Mouse (Mus musculus): ENCODE measurements around the gene Tgm4. TPM values are rescaled to one million over a fixed set of nuclear protein-coding genes. Genes with fewer than 3 reads are reported as not detected.

Gene Tgm4
- 0.41 and 0.68 TPM in 2 replicates for polyA plus RNA-seq (2015; fragmentation: Nextera tagmentation; extraction: Ambion mirVana)

GRCm38 (mm10) chr9:123034426-123034825, at the start of gene Tgm4:
TSS of gene Tgm4 (plus strand) at chr9:123034726.
- Histone ChIP-seq H3K4me2 (ENCODE audit: low read depth, low read length) (no peak within 1 kb of the TSS), H3K4me1 (ENCODE audit: control insufficient read depth, insufficient read depth, low read length) (no peaks in the 10 kb centered on the region), H3K27ac (ENCODE audit: low read length) (no peak within 1 kb of the TSS), H3K9me3 (replicated peaks; ENCODE audit: control insufficient read depth, low read length) (no peaks in the 10 kb centered on the region), H3K9ac (ENCODE audit: low read length) (no peak within 1 kb of the TSS), H3K27me3 (ENCODE audit: control insufficient read depth, insufficient read depth, low read length) (no peaks in the 10 kb centered on the region), H3K4me3 (ENCODE audit: low read length) (no peak within 1 kb of the TSS), H3K36me3 (ENCODE audit: control insufficient read depth, insufficient read depth) (no peaks in the 10 kb centered on the region)
- no peak for ATAC-seq (replicated peaks; ENCODE audit: extremely low read depth, insufficient read depth, low FRiP score)
- WGBS = 76% methylated on average over 4 of the region's 4 CpGs

GRCm38 (mm10) chr9:122998406-122999192, 35.9 kb upstream of the Tgm4 start:
- H3K36me3 ChIP-seq (ENCODE audit: control insufficient read depth, insufficient read depth) = peaks cover 35% of the 10 kb centered on the region
- no peak overlapping the region for H3K4me2 ChIP-seq (ENCODE audit: low read depth, low read length)
- no peaks in the 10 kb centered on the region for H3K9me3 ChIP-seq (replicated peaks; ENCODE audit: control insufficient read depth, low read length)
- no peak overlapping the region for H3K27ac ChIP-seq (ENCODE audit: low read length)
- no peaks in the 10 kb centered on the region for H3K27me3 ChIP-seq (ENCODE audit: control insufficient read depth, insufficient read depth, low read length)
- no peak for ATAC-seq (replicated peaks; ENCODE audit: extremely low read depth, insufficient read depth, low FRiP score)
- H3K4me1 ChIP-seq (ENCODE audit: control insufficient read depth, insufficient read depth, low read length) = no peaks in the 10 kb centered on the region
- 87% methylated on average over 10 of the region's 10 CpGs for WGBS
- H3K4me3 ChIP-seq (ENCODE audit: low read length) = no peak overlapping the region
- no peak overlapping the region for H3K9ac ChIP-seq (ENCODE audit: low read length)

- peaks cover 36% of the 10 kb centered on the region for H3K36me3 ChIP-seq (ENCODE audit: control insufficient read depth, insufficient read depth)
- H3K9me3 ChIP-seq (replicated peaks; ENCODE audit: control insufficient read depth, low read length) = no peaks in the 10 kb centered on the region
- no peak overlapping the region for H3K9ac ChIP-seq (ENCODE audit: low read length)
- no peak overlapping the region for H3K4me3 ChIP-seq (ENCODE audit: low read length)
- H3K4me1 ChIP-seq (ENCODE audit: control insufficient read depth, insufficient read depth, low read length) = no peaks in the 10 kb centered on the region
- no peak for ATAC-seq (replicated peaks; ENCODE audit: extremely low read depth, insufficient read depth, low FRiP score)
- no peaks in the 10 kb centered on the region for H3K27me3 ChIP-seq (ENCODE audit: control insufficient read depth, insufficient read depth, low read length)
- no peak overlapping the region for H3K27ac ChIP-seq (ENCODE audit: low read length)
- 91% methylated on average over 4 of the region's 4 CpGs for WGBS
- no peak overlapping the region for H3K4me2 ChIP-seq (ENCODE audit: low read depth, low read length)
Measured at GRCm38 (mm10) chr9:122999193-122999586, 35.3 kb upstream of the Tgm4 start.

GRCm38 (mm10) chr9:123004718-123005117, 29.8 kb upstream of the Tgm4 start:
- H3K36me3 ChIP-seq (ENCODE audit: control insufficient read depth, insufficient read depth) = peaks cover 33% of the 10 kb centered on the region
- WGBS = 92% methylated on average over 2 of the region's 2 CpGs
- no peaks in the 10 kb centered on the region for H3K27me3 ChIP-seq (ENCODE audit: control insufficient read depth, insufficient read depth, low read length)
- H3K4me2 ChIP-seq (ENCODE audit: low read depth, low read length) = no peak overlapping the region
- no peak overlapping the region for H3K9ac ChIP-seq (ENCODE audit: low read length)
- no peak for ATAC-seq (replicated peaks; ENCODE audit: extremely low read depth, insufficient read depth, low FRiP score)
- H3K9me3 ChIP-seq (replicated peaks; ENCODE audit: control insufficient read depth, low read length) = no peaks in the 10 kb centered on the region
- no peak overlapping the region for H3K4me3 ChIP-seq (ENCODE audit: low read length)
- no peaks in the 10 kb centered on the region for H3K4me1 ChIP-seq (ENCODE audit: control insufficient read depth, insufficient read depth, low read length)
- no peak overlapping the region for H3K27ac ChIP-seq (ENCODE audit: low read length)

- ATAC-seq (replicated peaks; ENCODE audit: extremely low read depth, insufficient read depth, low FRiP score) = no peak
- Histone ChIP-seq H3K4me3 (ENCODE audit: low read length) (no peak overlapping the region), H3K9ac (ENCODE audit: low read length) (no peak overlapping the region), H3K9me3 (replicated peaks; ENCODE audit: control insufficient read depth, low read length) (no peaks in the 10 kb centered on the region), H3K27me3 (ENCODE audit: control insufficient read depth, insufficient read depth, low read length) (no peaks in the 10 kb centered on the region), H3K36me3 (ENCODE audit: control insufficient read depth, insufficient read depth) (peaks cover 31% of the 10 kb centered on the region), H3K4me2 (ENCODE audit: low read depth, low read length) (no peak overlapping the region), H3K27ac (ENCODE audit: low read length) (no peak overlapping the region), H3K4me1 (ENCODE audit: control insufficient read depth, insufficient read depth, low read length) (no peaks in the 10 kb centered on the region)
- WGBS = 84% methylated on average over 6 of the region's 6 CpGs
Measured at GRCm38 (mm10) chr9:123006071-123006470, 28.5 kb upstream of the Tgm4 start.

GRCm38 (mm10) chr9:123020995-123021631, 13.4 kb upstream of the Tgm4 start, which contains the start of gene Tmem42:
TSS of gene Tmem42 (plus strand) at chr9:123021326.
- no peaks in the 10 kb centered on the region for H3K27me3 ChIP-seq (ENCODE audit: control insufficient read depth, insufficient read depth, low read length)
- H3K4me3 ChIP-seq (ENCODE audit: low read length) = peak within 1 kb of the TSS; percentile 78
- H3K27ac ChIP-seq (ENCODE audit: low read length) = peak within 1 kb of the TSS; percentile 94
- H3K9me3 ChIP-seq (replicated peaks; ENCODE audit: control insufficient read depth, low read length) = no peaks in the 10 kb centered on the region
- WGBS = under 1% methylated on average over 59 of the region's 69 CpGs
- peaks cover 20% of the 10 kb centered on the region for H3K4me1 ChIP-seq (ENCODE audit: control insufficient read depth, insufficient read depth, low read length)
- H3K4me2 ChIP-seq (ENCODE audit: low read depth, low read length) = peak within 1 kb of the TSS; percentile 84
- H3K36me3 ChIP-seq (ENCODE audit: control insufficient read depth, insufficient read depth) = peaks cover 5% of the 10 kb centered on the region
- ATAC-seq (replicated peaks; ENCODE audit: extremely low read depth, insufficient read depth, low FRiP score) = peak; percentile 96
- peak within 1 kb of the TSS; percentile 86 for H3K9ac ChIP-seq (ENCODE audit: low read length)

GRCm38 (mm10) chr9:123021636-123022379, 12.7 kb upstream of the Tgm4 start:
- H3K4me2 ChIP-seq (ENCODE audit: low read depth, low read length) = peak overlapping the region; percentile 84
- no peaks in the 10 kb centered on the region for H3K9me3 ChIP-seq (replicated peaks; ENCODE audit: control insufficient read depth, low read length)
- 32% methylated on average over 18 of the region's 24 CpGs for WGBS
- peak overlapping the region; percentile 78 for H3K4me3 ChIP-seq (ENCODE audit: low read length)
- peaks cover 4% of the 10 kb centered on the region for H3K36me3 ChIP-seq (ENCODE audit: control insufficient read depth, insufficient read depth)
- H3K9ac ChIP-seq (ENCODE audit: low read length) = peak overlapping the region; percentile 59
- no peaks in the 10 kb centered on the region for H3K27me3 ChIP-seq (ENCODE audit: control insufficient read depth, insufficient read depth, low read length)
- peaks cover 20% of the 10 kb centered on the region for H3K4me1 ChIP-seq (ENCODE audit: control insufficient read depth, insufficient read depth, low read length)
- no peak overlapping the region for H3K27ac ChIP-seq (ENCODE audit: low read length)
- ATAC-seq (replicated peaks; ENCODE audit: extremely low read depth, insufficient read depth, low FRiP score) = peak; percentile 1; the same call in 1 of the 2 replicates

GRCm38 (mm10) chr9:123024201-123024600, 10.3 kb upstream of the Tgm4 start:
- H3K9me3 ChIP-seq (replicated peaks; ENCODE audit: control insufficient read depth, low read length) = no peaks in the 10 kb centered on the region
- WGBS = 86% methylated on average over 2 of the region's 2 CpGs

More at GRCm38 (mm10) chr9:123024201-123024600, 10.3 kb upstream of the Tgm4 start:
- no peaks in the 10 kb centered on the region for H3K36me3 ChIP-seq (ENCODE audit: control insufficient read depth, insufficient read depth)
- no peaks in the 10 kb centered on the region for H3K27me3 ChIP-seq (ENCODE audit: control insufficient read depth, insufficient read depth, low read length)
- H3K27ac ChIP-seq (ENCODE audit: low read length) = no peak overlapping the region
- no peak for ATAC-seq (replicated peaks; ENCODE audit: extremely low read depth, insufficient read depth, low FRiP score)
- H3K4me1 ChIP-seq (ENCODE audit: control insufficient read depth, insufficient read depth, low read length) = peaks cover 20% of the 10 kb centered on the region
- no peak overlapping the region for H3K4me2 ChIP-seq (ENCODE audit: low read depth, low read length)
- H3K9ac ChIP-seq (ENCODE audit: low read length) = no peak overlapping the region
- H3K4me3 ChIP-seq (ENCODE audit: low read length) = no peak overlapping the region
